Mouse (Mus musculus): ENCODE data around the gene Tchp. TPM values are rescaled to one million over a fixed set of nuclear protein-coding genes. Genes with fewer than 3 reads are reported as not detected.

The Tchp gene
- polyA plus RNA-seq, 1 experiment, result 10.0 TPM

DNA sequence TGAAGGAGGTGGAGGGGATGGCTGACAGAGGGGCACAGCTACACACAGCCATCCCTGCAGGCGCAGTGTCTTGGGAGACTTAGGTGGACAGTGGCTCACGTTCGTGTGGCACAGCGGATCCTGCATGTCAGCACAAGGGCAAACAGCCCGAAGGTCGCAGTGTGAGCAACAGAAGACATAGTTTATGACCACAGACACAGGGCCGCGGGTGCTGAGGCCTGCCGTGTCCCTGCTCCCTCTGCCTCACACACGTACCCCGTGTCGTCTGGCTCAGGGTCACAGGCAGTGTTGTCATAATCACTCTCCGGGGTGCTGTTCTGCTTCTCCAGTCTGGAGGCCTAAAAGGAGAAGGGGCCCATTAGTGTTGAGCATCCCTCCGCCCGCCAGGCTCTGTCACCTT, 26.0 kb downstream of the Tchp start:
- Histone ChIP-seq H3K27me3 (replicated peaks) (no peaks in the 10 kb centered on the region), H3K36me3 (replicated peaks; ENCODE audit: low read length) (peaks cover 97% of the 10 kb centered on the region), H3K4me3 (replicated peaks) (no peak overlapping the region), H3K9me3 (no peaks in the 10 kb centered on the region), H3K4me1 (peaks cover 5% of the 10 kb centered on the region)
- TF ChIP-seq GATA1 (IDR thresholded peaks at IDR 0.05; ENCODE audit: borderline replicate concordance, low read length), result no peak

DNA sequence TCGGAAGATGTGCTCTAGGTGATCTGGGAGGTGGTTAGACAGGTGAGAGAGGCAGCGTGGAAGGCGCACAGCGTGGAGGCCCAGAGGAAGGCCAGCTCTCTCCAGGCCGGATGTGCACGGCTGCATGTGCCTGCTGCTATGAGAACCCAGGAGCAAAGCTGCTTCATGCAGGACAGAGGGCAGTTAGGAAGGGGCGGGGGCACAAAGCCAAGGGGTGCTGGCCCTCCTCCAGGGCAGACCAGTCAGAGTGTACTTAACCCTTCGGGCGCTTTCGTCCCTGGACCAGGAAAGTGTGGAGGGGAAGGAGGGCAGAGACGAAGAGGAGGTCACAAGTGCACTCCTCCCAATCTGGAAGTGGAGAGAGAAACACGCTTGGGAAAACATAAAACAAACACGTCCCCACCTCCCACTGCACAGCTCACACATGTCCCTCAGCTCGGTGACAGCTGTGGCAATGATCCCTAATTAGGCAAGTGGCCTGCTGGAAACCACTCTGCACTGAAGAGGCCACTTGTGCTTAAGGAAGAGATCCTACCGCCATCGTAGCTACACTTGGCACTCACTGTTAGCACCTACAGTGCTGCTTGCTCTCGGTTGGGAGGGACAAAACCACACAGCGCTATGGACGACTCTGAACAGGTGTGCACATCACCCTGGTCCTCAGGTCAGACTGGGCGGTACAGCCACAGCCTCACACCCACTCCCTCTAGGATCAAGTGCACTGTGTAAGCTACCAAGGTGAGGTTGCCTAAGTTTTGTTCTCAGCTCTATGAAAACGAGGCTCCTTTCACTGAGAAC, 29.7 kb downstream of the Tchp start:
- Histone ChIP-seq H3K4me1 (peaks cover 14% of the 10 kb centered on the region), H3K9me3 (no peaks in the 10 kb centered on the region), H3K4me3 (replicated peaks) (no peak overlapping the region), H3K36me3 (replicated peaks; ENCODE audit: low read length) (peaks cover 96% of the 10 kb centered on the region), H3K27me3 (replicated peaks) (no peaks in the 10 kb centered on the region)
- TF ChIP-seq FLI1 (IDR thresholded peaks at IDR 0.05; ENCODE audit: low read length) (no peak), GATA1 (IDR thresholded peaks at IDR 0.05; ENCODE audit: borderline replicate concordance, low read length) (no peak)

DNA sequence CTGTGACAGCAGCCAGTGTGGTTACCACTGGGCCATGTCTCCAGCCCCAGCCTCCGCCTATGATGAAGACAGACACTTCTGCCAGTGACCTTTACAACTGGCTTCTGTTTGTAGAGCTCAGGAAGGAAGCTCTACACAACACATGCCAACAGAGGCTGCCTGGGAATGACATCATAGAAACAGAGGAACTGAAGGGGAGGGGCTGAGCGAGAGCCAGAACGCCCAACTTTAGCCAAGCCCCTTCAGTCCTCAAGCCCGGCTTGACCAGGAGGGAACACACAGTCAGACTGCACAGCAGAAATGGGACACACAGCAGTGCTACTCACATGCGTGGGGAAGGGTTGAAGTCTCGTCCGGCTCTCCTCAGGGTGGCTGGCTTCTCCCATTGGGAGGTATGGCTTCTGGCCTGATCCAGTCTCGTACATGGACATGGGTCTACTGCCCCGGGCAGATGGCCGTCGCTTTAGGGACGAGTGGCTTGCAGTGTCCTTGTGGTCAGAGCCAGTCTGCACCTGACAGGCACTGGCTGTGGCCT, 31.2 kb downstream of the Tchp start:
- Histone ChIP-seq H3K36me3 (replicated peaks; ENCODE audit: low read length) (peaks cover 97% of the 10 kb centered on the region), H3K9me3 (no peaks in the 10 kb centered on the region), H3K27me3 (replicated peaks) (no peaks in the 10 kb centered on the region), H3K4me1 (peaks cover 14% of the 10 kb centered on the region), H3K4me3 (replicated peaks) (peak overlapping the region; percentile 1)
- TF ChIP-seq GATA1 (IDR thresholded peaks at IDR 0.05; ENCODE audit: borderline replicate concordance, low read length), result no peak
- TF ChIP-seq FLI1 (IDR thresholded peaks at IDR 0.05; ENCODE audit: low read length), result no peak

DNA sequence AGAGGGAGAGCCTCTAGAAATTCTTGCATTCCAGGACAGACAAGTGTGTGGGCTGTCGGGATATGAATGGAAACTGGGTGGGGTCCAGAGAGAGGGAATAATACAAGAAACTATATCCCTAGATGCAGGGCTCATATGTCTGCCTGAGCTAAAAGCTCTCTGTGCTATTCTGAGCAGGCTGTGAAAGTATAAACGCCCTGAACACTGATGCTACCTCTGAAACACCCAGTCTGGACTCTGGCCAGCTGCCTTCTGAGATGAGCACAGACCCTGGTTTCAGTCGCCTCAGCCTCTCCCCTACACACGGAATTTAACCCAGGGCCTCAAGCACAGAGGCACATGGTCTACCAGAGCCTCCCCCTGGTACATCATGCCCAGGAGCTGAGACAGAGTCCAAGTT, 33.0 kb downstream of the Tchp start:
- no peaks in the 10 kb centered on the region for H3K27me3 ChIP-seq (replicated peaks)
- TF ChIP-seq GATA1 (IDR thresholded peaks at IDR 0.05; ENCODE audit: borderline replicate concordance, low read length) (no peak), FLI1 (IDR thresholded peaks at IDR 0.05; ENCODE audit: low read length) (no peak)
- peaks cover 98% of the 10 kb centered on the region for H3K36me3 ChIP-seq (replicated peaks; ENCODE audit: low read length)
- H3K4me1 ChIP-seq, result peaks cover 14% of the 10 kb centered on the region
- H3K9me3 ChIP-seq, result no peaks in the 10 kb centered on the region
- H3K4me3 ChIP-seq (replicated peaks), result no peak overlapping the region

DNA sequence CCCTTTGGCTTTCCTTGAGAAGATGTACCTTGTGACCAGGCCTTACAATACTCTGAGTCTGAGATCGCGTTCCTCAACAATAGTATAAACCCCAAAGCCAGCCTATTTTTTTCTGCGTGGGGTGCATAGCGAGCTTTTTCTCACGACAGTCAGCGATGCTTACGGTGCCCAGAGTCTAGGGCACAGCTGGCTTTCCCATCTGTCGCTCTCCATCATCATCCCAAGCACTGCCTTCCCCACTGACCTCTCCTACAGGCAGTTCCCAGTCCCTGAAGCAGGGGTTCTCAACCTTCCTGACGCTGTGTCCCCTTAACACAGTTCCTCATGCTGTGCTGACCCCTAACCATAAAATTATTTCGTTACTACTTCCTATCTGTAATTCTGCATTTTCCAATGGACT, 35.0 kb downstream of the Tchp start:
- H3K4me3 ChIP-seq (replicated peaks), result no peak overlapping the region
- no peaks in the 10 kb centered on the region for H3K9me3 ChIP-seq
- peaks cover 96% of the 10 kb centered on the region for H3K36me3 ChIP-seq (replicated peaks; ENCODE audit: low read length)
- TF ChIP-seq FLI1 (IDR thresholded peaks at IDR 0.05; ENCODE audit: low read length), result no peak
- peaks cover 20% of the 10 kb centered on the region for H3K4me1 ChIP-seq
- no peaks in the 10 kb centered on the region for H3K27me3 ChIP-seq (replicated peaks)

DNA sequence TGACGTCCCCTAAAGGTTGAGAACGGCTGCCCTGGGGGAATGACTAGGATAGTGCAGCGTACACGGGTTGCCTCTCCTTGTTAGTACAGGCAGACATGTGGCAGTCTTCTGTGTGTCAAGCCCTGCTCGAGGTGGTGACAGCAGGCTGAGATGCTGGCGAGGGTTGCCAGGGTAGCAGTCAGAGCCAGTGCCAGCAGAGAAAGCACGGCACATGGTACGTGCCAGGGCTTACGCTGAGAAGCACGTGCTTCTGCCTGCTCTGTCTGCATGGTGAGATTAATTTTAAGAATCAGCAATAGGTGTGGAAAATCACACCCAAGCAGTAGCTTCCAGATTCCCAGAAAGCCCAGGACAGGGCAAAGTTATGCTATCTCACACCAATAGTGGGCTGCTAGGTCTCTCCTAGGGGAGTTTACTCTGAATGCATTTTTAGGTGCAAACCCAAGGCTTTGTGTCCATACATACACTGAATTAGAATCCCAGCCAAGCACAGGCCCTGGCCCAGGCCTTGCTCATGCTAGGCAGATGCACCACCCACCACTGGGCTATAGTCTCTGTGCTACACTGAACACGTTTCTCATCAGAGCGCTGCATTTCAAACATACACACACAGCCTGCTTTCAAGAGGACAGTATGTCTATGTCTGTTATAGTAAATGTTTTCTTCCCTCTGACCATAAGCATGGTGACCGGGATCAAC, 35.6 kb downstream of the Tchp start:
- Histone ChIP-seq H3K9me3 (no peaks in the 10 kb centered on the region), H3K36me3 (replicated peaks; ENCODE audit: low read length) (peaks cover 96% of the 10 kb centered on the region), H3K4me1 (peaks cover 19% of the 10 kb centered on the region), H3K4me3 (replicated peaks) (peak overlapping the region; percentile 11), H3K27me3 (replicated peaks) (no peaks in the 10 kb centered on the region)
- TF ChIP-seq GATA1 (IDR thresholded peaks at IDR 0.05; ENCODE audit: borderline replicate concordance, low read length) (no peak), FLI1 (IDR thresholded peaks at IDR 0.05; ENCODE audit: low read length) (no peak)

DNA sequence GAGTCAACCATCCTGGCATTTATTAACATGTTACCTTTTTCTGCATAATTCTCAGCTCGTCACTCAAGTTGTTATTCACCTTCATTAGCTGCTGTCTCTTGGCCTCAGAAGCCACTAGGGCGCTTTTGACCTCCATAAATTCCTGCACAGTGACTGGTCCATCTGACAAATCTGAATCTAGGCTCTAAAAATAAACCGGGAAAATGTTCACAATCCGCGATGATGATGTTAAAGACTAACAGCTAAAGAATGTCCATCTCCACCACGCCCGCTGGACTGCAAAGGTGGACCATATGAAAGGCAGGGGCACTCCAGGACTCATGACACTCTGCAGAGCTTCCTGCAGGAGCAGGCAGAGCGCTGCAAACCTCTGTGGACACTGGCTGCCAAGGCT, 36.1 kb downstream of the Tchp start:
- TF ChIP-seq FLI1 (IDR thresholded peaks at IDR 0.05; ENCODE audit: low read length), result no peak
- no peak for TF ChIP-seq GATA1 (IDR thresholded peaks at IDR 0.05; ENCODE audit: borderline replicate concordance, low read length)
- Histone ChIP-seq H3K4me3 (replicated peaks) (no peak overlapping the region), H3K9me3 (no peaks in the 10 kb centered on the region), H3K36me3 (replicated peaks; ENCODE audit: low read length) (peaks cover 96% of the 10 kb centered on the region), H3K4me1 (peaks cover 14% of the 10 kb centered on the region), H3K27me3 (replicated peaks) (no peaks in the 10 kb centered on the region)

DNA sequence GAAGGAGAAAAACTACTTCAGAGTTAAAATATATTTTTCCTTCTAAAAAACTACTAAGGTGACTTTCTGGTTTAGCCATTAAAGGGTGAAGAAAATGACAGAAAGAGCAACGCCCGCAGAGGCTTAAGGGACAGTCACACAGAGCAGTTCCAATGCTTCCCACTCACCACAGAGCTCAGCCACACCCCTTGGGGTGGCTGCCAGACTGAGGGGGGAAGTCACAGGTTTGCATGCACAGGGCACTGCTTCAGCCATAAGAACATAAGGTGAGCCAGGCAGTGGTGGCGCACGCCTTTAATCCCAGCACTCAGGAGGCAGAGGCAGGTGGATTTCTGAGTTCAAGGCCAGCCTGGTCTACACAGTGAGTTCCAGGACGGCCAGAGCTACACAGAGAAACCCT, 38.0 kb downstream of the Tchp start:
- no peak overlapping the region for H3K4me3 ChIP-seq (replicated peaks)
- no peaks in the 10 kb centered on the region for H3K9me3 ChIP-seq
- peaks cover 96% of the 10 kb centered on the region for H3K36me3 ChIP-seq (replicated peaks; ENCODE audit: low read length)
- H3K4me1 ChIP-seq, result peaks cover 6% of the 10 kb centered on the region; the same call in 1 of the 2 replicates
- TF ChIP-seq GATA1 (IDR thresholded peaks at IDR 0.05; ENCODE audit: borderline replicate concordance, low read length), result no peak
- TF ChIP-seq FLI1 (IDR thresholded peaks at IDR 0.05; ENCODE audit: low read length), result no peak
- no peaks in the 10 kb centered on the region for H3K27me3 ChIP-seq (replicated peaks)

DNA sequence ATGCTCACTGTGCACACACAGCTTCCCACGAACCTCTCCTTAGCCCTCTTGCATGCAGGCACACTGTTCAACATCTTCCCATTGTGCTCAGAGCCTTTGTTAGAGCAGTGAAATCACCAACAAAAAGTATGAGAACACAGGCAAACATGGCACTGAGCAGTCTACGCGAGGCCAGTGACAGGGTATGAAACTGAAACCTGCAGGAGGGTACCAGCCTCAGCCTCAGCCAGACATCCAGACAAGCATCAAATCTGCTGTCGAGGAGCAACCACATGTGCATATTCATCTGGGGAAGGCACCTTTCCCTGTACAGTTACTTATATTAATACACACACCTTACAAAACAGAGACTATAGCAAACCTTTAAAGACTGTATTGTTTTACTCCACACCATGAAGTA, 39.3 kb downstream of the Tchp start:
- H3K4me3 ChIP-seq (replicated peaks), result peak overlapping the region; percentile 1
- H3K27me3 ChIP-seq (replicated peaks), result no peaks in the 10 kb centered on the region
- H3K36me3 ChIP-seq (replicated peaks; ENCODE audit: low read length), result peaks cover 99% of the 10 kb centered on the region
- peaks cover 14% of the 10 kb centered on the region for H3K4me1 ChIP-seq
- no peak for TF ChIP-seq GATA1 (IDR thresholded peaks at IDR 0.05; ENCODE audit: borderline replicate concordance, low read length)
- no peak for TF ChIP-seq FLI1 (IDR thresholded peaks at IDR 0.05; ENCODE audit: low read length)
- no peaks in the 10 kb centered on the region for H3K9me3 ChIP-seq

DNA sequence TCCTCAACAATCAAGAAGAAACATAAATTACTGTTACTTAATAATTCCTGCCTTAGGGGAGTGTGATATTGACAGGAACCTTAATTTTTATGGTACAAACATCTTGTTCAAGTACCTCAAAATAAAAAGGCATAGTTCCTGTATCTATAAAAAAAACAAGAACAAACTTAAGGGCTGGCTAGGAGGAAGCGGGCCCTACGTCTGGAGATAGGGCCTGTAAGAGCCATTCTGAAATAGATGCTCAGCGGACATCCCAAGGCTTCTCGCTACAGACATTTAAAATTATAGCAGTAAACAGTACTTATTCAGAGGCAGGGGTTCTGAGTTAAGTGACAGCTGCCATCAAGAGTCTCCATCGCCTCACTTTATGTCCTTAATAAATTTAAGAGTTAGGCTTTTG, 40.0 kb downstream of the Tchp start:
- H3K4me3 ChIP-seq (replicated peaks), result no peak overlapping the region
- H3K9me3 ChIP-seq, result no peaks in the 10 kb centered on the region
- TF ChIP-seq FLI1 (IDR thresholded peaks at IDR 0.05; ENCODE audit: low read length), result no peak
- no peak for TF ChIP-seq GATA1 (IDR thresholded peaks at IDR 0.05; ENCODE audit: borderline replicate concordance, low read length)
- peaks cover 14% of the 10 kb centered on the region for H3K4me1 ChIP-seq
- no peaks in the 10 kb centered on the region for H3K27me3 ChIP-seq (replicated peaks)
- peaks cover 99% of the 10 kb centered on the region for H3K36me3 ChIP-seq (replicated peaks; ENCODE audit: low read length)

Measured in megakaryocyte, embryonic 14.5 days (primary cell).